Mouse (Mus musculus) testis, adult 2 months (tissue): Measurements from ENCODE around the gene Rhobtb3. TPM values are rescaled to one million over a fixed set of nuclear protein-coding genes. Genes with fewer than 3 reads are reported as not detected.

Experiments used
- H3K27ac ChIP-seq: fragments of 200-500 bp; 2 replicates; pipeline ENCODE4 v1.5.1; 2012; ENCODE audit warnings: low read depth, low read length; ENCODE audit not compliant: control insufficient read depth, insufficient read depth
- H3K27me3 ChIP-seq: fragments of 200-500 bp; 2 replicates; pipeline ENCODE4 v1.6.1; 2012; ENCODE audit warnings: mild to moderate bottlenecking, low read length, moderate library complexity; ENCODE audit not compliant: control insufficient read depth, insufficient read depth
- H3K36me3 ChIP-seq: fragments of 200-500 bp; 2 replicates; pipeline ENCODE4 v1.6.1; 2012; ENCODE audit warnings: mild to moderate bottlenecking, low read length; ENCODE audit not compliant: control insufficient read depth, insufficient read depth
- H3K4me1 ChIP-seq: fragments of 200-500 bp; 2 replicates; pipeline ENCODE4 v1.6.1; 2012; ENCODE audit warnings: low read length; ENCODE audit not compliant: control insufficient read depth, insufficient read depth
- H3K4me3 ChIP-seq: fragments of 200-500 bp; 2 replicates; pipeline ENCODE4 v1.5.1; 2012; ENCODE audit warnings: low read depth, mild to moderate bottlenecking, low read length, moderate library complexity, mixed read lengths; ENCODE audit not compliant: control insufficient read depth
- CTCF ChIP-seq: fragments of 200-500 bp; IDR thresholded peaks from 2 replicates; pipeline ENCODE4 v1.5.1; 2012; ENCODE audit warnings: low read depth, mild to moderate bottlenecking, inconsistent platforms, low read length, moderate library complexity; ENCODE audit not compliant: control insufficient read depth, insufficient read depth, insufficient replicate concordance
- POLR2A ChIP-seq: fragments of 200-500 bp; IDR thresholded peaks from 2 replicates; pipeline ENCODE4 v1.6.1; 2012; ENCODE audit warnings: low read depth, mild to moderate bottlenecking, inconsistent platforms, low read length, moderate library complexity; ENCODE audit not compliant: control insufficient read depth
- polyA plus RNA-seq: library from polyadenylated mRNA; depleted of rRNA; stranded (reverse); fragments of >200 nt; gene quantifications from 2 replicates; pipeline ENCODE4 v1.2.3, GENCODE M21; 2012

The Rhobtb3 gene
- polyA plus RNA-seq, 1 experiment, result 15.1 TPM

GRCm38 (mm10) chr13:75974481-75974880 is 30.8 kb upstream of the Rhobtb3 start:
- Histone ChIP-seq H3K27me3 (no peaks in the 10 kb centered on the region), H3K27ac (no peak overlapping the region), H3K4me3 (no peak overlapping the region), H3K36me3 (no peaks in the 10 kb centered on the region), H3K4me1 (peaks cover 6% of the 10 kb centered on the region)
- TF ChIP-seq POLR2A (no peak), CTCF (no peak)

GRCm38 (mm10) chr13:75966850-75967249 is 23.1 kb upstream of the Rhobtb3 start, which contains the start of gene Spata9:
Spata9 (plus strand) TSS chr13:75967150.
- H3K4me1 ChIP-seq, result peaks cover 2% of the 10 kb centered on the region; the same call in 1 of the 2 replicates
- peak within 1 kb of the TSS; percentile 87 for H3K4me3 ChIP-seq
- H3K27ac ChIP-seq, result no peak within 1 kb of the TSS
- no peaks in the 10 kb centered on the region for H3K36me3 ChIP-seq
- TF ChIP-seq POLR2A (no peak), CTCF (no peak)
- no peaks in the 10 kb centered on the region for H3K27me3 ChIP-seq

- Histone ChIP-seq H3K27me3 (no peaks in the 10 kb centered on the region), H3K27ac (no peak overlapping the region), H3K4me3 (no peak overlapping the region), H3K36me3 (no peaks in the 10 kb centered on the region), H3K4me1 (no peaks in the 10 kb centered on the region)
- no peak for TF ChIP-seq POLR2A
Observed at GRCm38 (mm10) chr13:75955357-75955992, 11.8 kb upstream of the Rhobtb3 start.

GRCm38 (mm10) chr13:75950295-75950694 is 6.6 kb upstream of the Rhobtb3 start:
- Histone ChIP-seq H3K27me3 (no peaks in the 10 kb centered on the region), H3K4me3 (no peak overlapping the region), H3K27ac (no peak overlapping the region), H3K36me3 (no peaks in the 10 kb centered on the region), H3K4me1 (no peaks in the 10 kb centered on the region)
- TF ChIP-seq POLR2A (no peak), CTCF (no peak)

GRCm38 (mm10) chr13:75944044-75944820 is 507 bp upstream of the Rhobtb3 start:
- TF ChIP-seq POLR2A, result no peak
- no peak for TF ChIP-seq CTCF
- Histone ChIP-seq H3K4me3 (peak overlapping the region; percentile 86), H3K4me1 (peaks cover 5% of the 10 kb centered on the region), H3K27ac (no peak overlapping the region), H3K36me3 (no peaks in the 10 kb centered on the region), H3K27me3 (no peaks in the 10 kb centered on the region)

- peak overlapping the region; percentile 64; the same call in 1 of the 2 replicates for H3K27ac ChIP-seq
- H3K4me3 ChIP-seq, result peak overlapping the region; percentile 86
- TF ChIP-seq POLR2A, result no peak
- no peak for TF ChIP-seq CTCF
Observed at GRCm38 (mm10) chr13:75942731-75943130, 994 bp downstream of the Rhobtb3 start.

GRCm38 (mm10) chr13:75941518-75942295 is 2.0 kb downstream of the Rhobtb3 start:
- Histone ChIP-seq H3K36me3 (no peaks in the 10 kb centered on the region), H3K27me3 (no peaks in the 10 kb centered on the region), H3K4me1 (peaks cover 5% of the 10 kb centered on the region), H3K27ac (no peak overlapping the region), H3K4me3 (no peak overlapping the region)
- TF ChIP-seq CTCF (no peak), POLR2A (no peak)

More at GRCm38 (mm10) chr13:75942731-75943130, 994 bp downstream of the Rhobtb3 start:
- H3K4me1 ChIP-seq, result peaks cover 5% of the 10 kb centered on the region
- H3K36me3 ChIP-seq, result no peaks in the 10 kb centered on the region
- no peaks in the 10 kb centered on the region for H3K27me3 ChIP-seq
